Mouse (Mus musculus): ENCODE data around the gene Zbtb24. TPM values are rescaled to one million over a fixed set of nuclear protein-coding genes. Genes with fewer than 3 reads are reported as not detected.

Gene Zbtb24
- 39.1 TPM for total RNA-seq (2023)

DNA sequence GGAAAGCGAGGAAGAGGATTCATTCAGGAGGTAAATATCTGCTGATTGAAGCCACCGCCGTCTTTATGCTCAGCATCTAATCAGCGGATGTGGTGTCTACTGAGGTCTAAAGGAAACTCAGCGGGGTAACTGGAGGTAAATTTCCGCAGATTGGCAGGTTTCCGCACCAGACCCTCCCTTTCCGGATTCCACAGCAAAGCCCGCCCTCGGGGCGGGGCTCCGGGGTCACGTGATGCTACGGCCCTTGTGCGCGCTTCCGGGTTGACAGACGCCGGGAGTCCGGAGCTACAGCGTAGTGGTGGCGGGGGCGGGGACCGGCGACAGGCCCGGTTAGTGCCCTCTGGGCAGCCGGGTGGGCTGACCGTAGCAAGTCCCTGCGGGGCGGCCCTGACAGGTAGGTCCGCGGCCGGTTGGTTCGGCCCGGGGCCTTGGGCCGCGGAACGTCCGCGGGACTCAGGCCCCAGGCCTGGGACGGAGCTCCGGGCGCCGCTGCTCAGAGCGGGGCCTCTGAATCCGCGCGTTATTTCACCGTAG is at the start of gene Zbtb24:
Gene Zbtb24 (plus strand): TSS at position 247 of the 534 bp plus-strand sequence.

DNA sequence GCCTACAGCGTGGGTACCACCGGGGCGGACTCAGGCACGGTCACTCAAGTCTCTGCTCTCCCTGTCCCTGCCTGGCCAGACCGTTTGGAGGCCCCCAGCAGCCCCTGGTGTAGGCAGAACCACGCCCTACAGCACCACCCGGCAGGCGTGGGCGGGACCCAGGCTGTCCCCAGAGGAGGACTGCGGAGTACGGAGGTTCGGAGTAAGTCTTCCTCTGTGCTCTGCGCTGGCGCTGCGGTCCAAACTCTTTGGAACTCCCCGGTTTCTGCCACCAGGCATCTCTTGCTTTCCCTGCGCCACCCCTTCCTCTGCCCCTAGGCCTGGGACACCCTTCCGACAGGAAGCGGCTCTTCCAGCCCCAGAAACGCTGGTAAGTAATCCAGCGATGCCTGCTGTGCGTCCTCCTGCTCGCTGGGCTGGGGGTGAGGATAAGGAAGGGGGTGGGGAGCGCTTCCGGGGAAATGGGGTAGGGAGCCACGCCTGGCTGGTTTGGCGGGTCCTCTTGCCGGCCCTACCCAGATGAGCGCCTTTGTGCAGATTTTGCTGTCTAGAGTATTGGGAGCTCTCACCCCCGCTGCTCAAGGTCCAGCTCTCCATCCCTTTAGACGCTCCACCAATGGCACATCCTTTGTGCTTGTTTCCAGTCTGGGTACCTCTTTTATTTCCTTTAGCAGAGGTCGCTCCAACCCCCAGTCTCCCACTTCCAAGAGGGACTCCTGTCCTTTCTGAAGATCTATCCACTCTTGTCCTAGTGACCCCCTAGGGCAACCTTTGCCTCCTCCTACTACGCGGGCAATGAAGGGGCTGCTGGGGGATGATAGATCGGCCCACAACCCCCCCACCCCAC is 26.2 kb downstream of the Zbtb24 start, which contains the start of gene Mical1:
Gene Mical1 (plus strand): TSS at position 144 of the 847 bp plus-strand sequence.

GRCm38 (mm10) chr10:41489708-41490517 is 39.7 kb downstream of the Zbtb24 start, which contains the start of the genes Smpd2 and Ppil6:
Gene Smpd2, minus strand, starts transcription at chr10:41490369.
Gene Ppil6, plus strand, starts transcription at chr10:41490439.

Other genes starting within 250 kb of the Zbtb24 start
- gene Fig4, start 147.1 kb upstream of the Zbtb24 start, total RNA-seq (2023) = 17.9 TPM
- 0.15 TPM for gene Ak9, start 146.4 kb upstream of the Zbtb24 start, total RNA-seq (2023)
- gene Mical1, start 25.9 kb downstream of the Zbtb24 start, total RNA-seq (2023) = 191 TPM
- 21.0 TPM for gene Smpd2, start 40.0 kb downstream of the Zbtb24 start, total RNA-seq (2023)
- not detected for gene Ppil6, start 40.1 kb downstream of the Zbtb24 start, total RNA-seq (2023)
- gene Cd164, start 69.0 kb downstream of the Zbtb24 start, total RNA-seq (2023) = 296 TPM

Measured in CD4-positive naive resting alpha-beta T cell, adult 57 days (primary cell).